Mouse (Mus musculus): ENCODE measurements around the gene Magi1. TPM values are rescaled to one million over a fixed set of nuclear protein-coding genes. Genes with fewer than 3 reads are reported as not detected.
A peak's percentile ranks its signal among the peaks of the same experiment; 100 is the strongest.

Gene Magi1
- polyA plus RNA-seq, 1 experiment from 2014 or later: 29.1 TPM

GRCm38 (mm10) chr6:93912003-93912581 lies 371.6 kb downstream of the Magi1 start:
- peak overlapping the region; percentile 98 for H3K27ac ChIP-seq
- no peaks in the 10 kb centered on the region for H3K36me3 ChIP-seq
- H3K4me1 ChIP-seq (replicated peaks): peaks cover 43% of the 10 kb centered on the region
- H3K4me2 ChIP-seq: peak overlapping the region; percentile 78
- peak overlapping the region; percentile 59 for H3K4me3 ChIP-seq
- WGBS: 3% methylated on average over 8 of the region's 8 CpGs
- H3K9me3 ChIP-seq: no peaks in the 10 kb centered on the region
- peak; percentile 38 for ATAC-seq (ENCODE audit: low FRiP score)
- no peaks in the 10 kb centered on the region for H3K27me3 ChIP-seq
- peak overlapping the region; percentile 91 for H3K9ac ChIP-seq

- no peaks in the 10 kb centered on the region for H3K9me3 ChIP-seq
- peak overlapping the region; percentile 59 for H3K4me3 ChIP-seq
- no peaks in the 10 kb centered on the region for H3K36me3 ChIP-seq
- peak overlapping the region; percentile 98 for H3K27ac ChIP-seq
- peak overlapping the region; percentile 78 for H3K4me2 ChIP-seq
- H3K27me3 ChIP-seq: no peaks in the 10 kb centered on the region
- peak overlapping the region; percentile 91 for H3K9ac ChIP-seq
- H3K4me1 ChIP-seq (replicated peaks): peaks cover 43% of the 10 kb centered on the region
- no peak for ATAC-seq (ENCODE audit: low FRiP score)
- 31% methylated on average over 2 of the region's 2 CpGs for WGBS
Observed at GRCm38 (mm10) chr6:93911420-93911819, 372.3 kb downstream of the Magi1 start.

GRCm38 (mm10) chr6:93909976-93910375 lies 373.7 kb downstream of the Magi1 start:
- Histone ChIP-seq H3K27ac (no peak overlapping the region), H3K4me1 (replicated peaks) (peaks cover 42% of the 10 kb centered on the region), H3K9ac (peak overlapping the region; percentile 4; the same call in 1 of the 2 replicates), H3K4me2 (peak overlapping the region; percentile 78), H3K4me3 (no peak overlapping the region), H3K9me3 (no peaks in the 10 kb centered on the region), H3K36me3 (no peaks in the 10 kb centered on the region), H3K27me3 (no peaks in the 10 kb centered on the region)
- no peak for ATAC-seq (ENCODE audit: low FRiP score)
- 72% methylated on average over 4 of the region's 4 CpGs for WGBS

GRCm38 (mm10) chr6:93904987-93905386 lies 378.7 kb downstream of the Magi1 start:
- no peaks in the 10 kb centered on the region for H3K36me3 ChIP-seq
- H3K4me3 ChIP-seq: no peak overlapping the region
- H3K4me1 ChIP-seq (replicated peaks): peaks cover 8% of the 10 kb centered on the region
- no peaks in the 10 kb centered on the region for H3K27me3 ChIP-seq
- H3K27ac ChIP-seq: no peak overlapping the region
- H3K9me3 ChIP-seq: no peaks in the 10 kb centered on the region
- no peak overlapping the region for H3K9ac ChIP-seq
- no peak overlapping the region for H3K4me2 ChIP-seq
- no peak for ATAC-seq (ENCODE audit: low FRiP score)
- WGBS: 92% methylated on average over 2 of the region's 2 CpGs

- Histone ChIP-seq H3K9ac (no peak overlapping the region), H3K27ac (no peak overlapping the region), H3K27me3 (no peaks in the 10 kb centered on the region), H3K4me1 (replicated peaks) (0 out of 2 replicates have a peak, but pooled peaks cover 7% of the 10 kb centered on the region), H3K9me3 (no peaks in the 10 kb centered on the region), H3K4me3 (no peak overlapping the region), H3K36me3 (no peaks in the 10 kb centered on the region), H3K4me2 (no peak overlapping the region)
- 84% methylated on average over 2 of the region's 2 CpGs for WGBS
- no peak for ATAC-seq (ENCODE audit: low FRiP score)
Observed at GRCm38 (mm10) chr6:93902239-93902638, 381.5 kb downstream of the Magi1 start.

GRCm38 (mm10) chr6:93901408-93901807 lies 382.3 kb downstream of the Magi1 start:
- Histone ChIP-seq H3K36me3 (no peaks in the 10 kb centered on the region), H3K27ac (no peak overlapping the region), H3K9me3 (no peaks in the 10 kb centered on the region), H3K4me1 (replicated peaks) (0 out of 2 replicates have a peak, but pooled peaks cover 8% of the 10 kb centered on the region), H3K9ac (no peak overlapping the region), H3K27me3 (no peaks in the 10 kb centered on the region), H3K4me3 (no peak overlapping the region), H3K4me2 (no peak overlapping the region)
- no peak for ATAC-seq (ENCODE audit: low FRiP score)
- 93% methylated on average over 2 of the region's 2 CpGs for WGBS

- Histone ChIP-seq H3K9ac (no peak overlapping the region), H3K4me1 (replicated peaks) (peaks cover 12% of the 10 kb centered on the region; the same call in 1 of the 2 replicates), H3K4me3 (no peak overlapping the region), H3K36me3 (no peaks in the 10 kb centered on the region), H3K9me3 (no peaks in the 10 kb centered on the region), H3K27ac (no peak overlapping the region), H3K4me2 (no peak overlapping the region), H3K27me3 (no peaks in the 10 kb centered on the region)
- WGBS: 63% methylated on average over 2 of the region's 2 CpGs
- ATAC-seq (ENCODE audit: low FRiP score): no peak
Observed at GRCm38 (mm10) chr6:93897512-93897911, 386.2 kb downstream of the Magi1 start.

GRCm38 (mm10) chr6:93895721-93896120 lies 388.0 kb downstream of the Magi1 start:
- Histone ChIP-seq H3K27ac (no peak overlapping the region), H3K27me3 (no peaks in the 10 kb centered on the region), H3K4me2 (no peak overlapping the region), H3K9ac (no peak overlapping the region), H3K9me3 (no peaks in the 10 kb centered on the region), H3K4me3 (no peak overlapping the region), H3K4me1 (replicated peaks) (peaks cover 14% of the 10 kb centered on the region; the same call in 1 of the 2 replicates), H3K36me3 (no peaks in the 10 kb centered on the region)
- ATAC-seq (ENCODE audit: low FRiP score): no peak
- 66% methylated on average over 2 of the region's 2 CpGs for WGBS

GRCm38 (mm10) chr6:93893956-93894355 lies 389.8 kb downstream of the Magi1 start:
- no peak overlapping the region for H3K27ac ChIP-seq
- WGBS: 79% methylated on average over 7 of the region's 7 CpGs
- no peaks in the 10 kb centered on the region for H3K36me3 ChIP-seq
- H3K9me3 ChIP-seq: no peaks in the 10 kb centered on the region
- H3K4me1 ChIP-seq (replicated peaks): peaks cover 27% of the 10 kb centered on the region
- no peaks in the 10 kb centered on the region for H3K27me3 ChIP-seq
- H3K4me2 ChIP-seq: no peak overlapping the region
- H3K9ac ChIP-seq: no peak overlapping the region
- no peak for ATAC-seq (ENCODE audit: low FRiP score)
- no peak overlapping the region for H3K4me3 ChIP-seq

GRCm38 (mm10) chr6:93892922-93893321 lies 390.8 kb downstream of the Magi1 start:
- Histone ChIP-seq H3K36me3 (no peaks in the 10 kb centered on the region), H3K4me3 (no peak overlapping the region), H3K9ac (no peak overlapping the region), H3K9me3 (no peaks in the 10 kb centered on the region), H3K4me1 (replicated peaks) (peaks cover 28% of the 10 kb centered on the region), H3K27me3 (no peaks in the 10 kb centered on the region), H3K27ac (no peak overlapping the region), H3K4me2 (no peak overlapping the region)
- 25% methylated on average over 5 of the region's 5 CpGs for WGBS
- ATAC-seq (ENCODE audit: low FRiP score): no peak

- H3K4me1 ChIP-seq (replicated peaks): peaks cover 20% of the 10 kb centered on the region
Observed at GRCm38 (mm10) chr6:93890011-93890410, 393.7 kb downstream of the Magi1 start.

GRCm38 (mm10) chr6:93877337-93877736 lies 406.4 kb downstream of the Magi1 start:
- WGBS: 69% methylated on average over 4 of the region's 4 CpGs
- no peak for ATAC-seq (ENCODE audit: low FRiP score)

More at GRCm38 (mm10) chr6:93890011-93890410, 393.7 kb downstream of the Magi1 start:
- no peak overlapping the region for H3K4me2 ChIP-seq
- no peak overlapping the region for H3K9ac ChIP-seq
- no peak overlapping the region for H3K4me3 ChIP-seq
- H3K27me3 ChIP-seq: no peaks in the 10 kb centered on the region
- H3K36me3 ChIP-seq: no peaks in the 10 kb centered on the region
- no peak for ATAC-seq (ENCODE audit: low FRiP score)
- 93% methylated on average over 3 of the region's 3 CpGs for WGBS
- H3K9me3 ChIP-seq: no peaks in the 10 kb centered on the region
- H3K27ac ChIP-seq: no peak overlapping the region

GRCm38 (mm10) chr6:93874936-93875335 lies 408.8 kb downstream of the Magi1 start:
- ATAC-seq (ENCODE audit: low FRiP score): no peak
- H3K9ac ChIP-seq: no peak overlapping the region
- no peaks in the 10 kb centered on the region for H3K36me3 ChIP-seq
- no peak overlapping the region for H3K4me3 ChIP-seq
- H3K27me3 ChIP-seq: no peaks in the 10 kb centered on the region
- WGBS: 51% methylated on average over 2 of the region's 2 CpGs
- H3K4me1 ChIP-seq (replicated peaks): peaks cover 33% of the 10 kb centered on the region
- H3K9me3 ChIP-seq: no peaks in the 10 kb centered on the region
- peak overlapping the region; percentile 55 for H3K27ac ChIP-seq
- H3K4me2 ChIP-seq: no peak overlapping the region

More at GRCm38 (mm10) chr6:93877337-93877736, 406.4 kb downstream of the Magi1 start:
- no peak overlapping the region for H3K4me2 ChIP-seq
- H3K9ac ChIP-seq: no peak overlapping the region
- no peaks in the 10 kb centered on the region for H3K27me3 ChIP-seq
- H3K9me3 ChIP-seq: no peaks in the 10 kb centered on the region
- peaks cover 29% of the 10 kb centered on the region for H3K4me1 ChIP-seq (replicated peaks)
- no peak overlapping the region for H3K4me3 ChIP-seq
- H3K36me3 ChIP-seq: no peaks in the 10 kb centered on the region
- no peak overlapping the region for H3K27ac ChIP-seq

Measured in hindbrain, embryonic 13.5 days (tissue).